Mouse (Mus musculus) ES-E14 (cell line): Measurements from ENCODE around the gene Gucy2e.

Experiments
- CHD2 ChIP-seq: IDR thresholded peaks from 2 replicates; pipeline ENCODE4 v1.6.1; 2014; ENCODE audit warnings: mild to moderate bottlenecking, low read depth, low read length, inconsistent platforms
- MAFK ChIP-seq: IDR thresholded peaks from 2 replicates; pipeline ENCODE4 v1.6.1; 2014; ENCODE audit warnings: mild to moderate bottlenecking, low read depth, low read length, inconsistent platforms; ENCODE audit not compliant: insufficient read depth
- ZNF384 ChIP-seq: IDR thresholded peaks from 2 replicates; pipeline ENCODE4 v1.6.1; 2012; ENCODE audit warnings: low read depth, low read length, inconsistent platforms

- no peak for TF ChIP-seq MAFK
- TF ChIP-seq CHD2 = no peak
- TF ChIP-seq ZNF384 = no peak
Measured at GRCm38 (mm10) chr11:69250106-69250505, 13.3 kb upstream of the Gucy2e start.
